Mouse (Mus musculus) MEL (cell line): ENCODE data around the gene Ube2h. TPM values are rescaled to one million over a fixed set of nuclear protein-coding genes. Genes with fewer than 3 reads are reported as not detected.

Experiments
- DNase-seq: peaks from one replicate; pipeline ENCODE4 v3.0.0; 2011; ENCODE audit warnings: low read depth, low spot score
- H3K27ac ChIP-seq: 2 replicates; pipeline ENCODE4 v1.5.1; 2012; ENCODE audit warnings: low read depth, mild to moderate bottlenecking, control low read depth, low read length, moderate library complexity; ENCODE audit not compliant: control insufficient read depth
- H3K27me3 ChIP-seq, 2 experiments: fragments of 150-350 bp in 1 of 2; sonication (generic) in 1 of 2; 2 replicates each; pipeline ENCODE4 v1.6.1; 2012; ENCODE audit warnings: low read length in 2 of 2, mild to moderate bottlenecking in 2 of 2, improper control_type of control experiment in 1 of 2, moderate library complexity in 1 of 2; ENCODE audit not compliant: insufficient read depth in 2 of 2, control insufficient read depth in 1 of 2
- H3K36me3 ChIP-seq, 2 experiments: 2 replicates each; pipeline ENCODE4 v1.6.1; 2012 to 2014; ENCODE audit warnings: low read length in 2 of 2, improper control_type of control experiment in 1 of 2, inconsistent platforms in 1 of 2, mild to moderate bottlenecking in 1 of 2; ENCODE audit not compliant: insufficient read depth in 2 of 2, control insufficient read depth in 1 of 2
- H3K4me1 ChIP-seq, 2 experiments: fragments of 150-350 bp in 1 of 2; sonication (generic) in 1 of 2; 2 replicates each; pipeline ENCODE4 v1.6.1; 2012; ENCODE audit warnings: low read length in 2 of 2, improper control_type of control experiment in 1 of 2, mild to moderate bottlenecking in 1 of 2; ENCODE audit not compliant: insufficient read depth in 2 of 2, control insufficient read depth in 1 of 2
- H3K4me3 ChIP-seq, 2 experiments: fragments of 150-350 bp in 1 of 2; sonication (generic) in 1 of 2; 2 replicates each; pipeline ENCODE4 v1.5.1; 2012; ENCODE audit warnings: low read depth in 2 of 2, low read length in 2 of 2, mild to moderate bottlenecking in 2 of 2, moderate library complexity in 2 of 2, control low read depth in 1 of 2, improper control_type of control experiment in 1 of 2; ENCODE audit not compliant: control insufficient read depth in 1 of 2, insufficient read depth in 1 of 2
- H3K79me2 ChIP-seq: 2 replicates; pipeline ENCODE4 v1.6.1; 2012; ENCODE audit warnings: mild to moderate bottlenecking, low read length, moderate library complexity; ENCODE audit not compliant: control insufficient read depth, poor library complexity, insufficient read depth
- H3K9ac ChIP-seq: 2 replicates; pipeline ENCODE4 v1.6.1; 2012; ENCODE audit warnings: low read depth, mild to moderate bottlenecking, control low read depth, low read length, moderate library complexity; ENCODE audit not compliant: control insufficient read depth, poor library complexity, severe bottlenecking
- H3K9me3 ChIP-seq: fragments of 150-350 bp; sonication (generic); replicated peaks from 2 replicates; pipeline ENCODE4 v1.6.1; 2012; ENCODE audit warnings: mild to moderate bottlenecking, low read length, improper control_type of control experiment, moderate library complexity; ENCODE audit not compliant: insufficient read depth
- E2F4 ChIP-seq: IDR thresholded peaks from 2 replicates; pipeline ENCODE4 v1.6.1; 2011; ENCODE audit warnings: low read depth, low read length, improper control_type of control experiment, borderline replicate concordance
- ELF1 ChIP-seq: IDR thresholded peaks from 2 replicates; pipeline ENCODE4 v1.6.1; 2014; ENCODE audit warnings: low read depth, mild to moderate bottlenecking, inconsistent platforms, low read length, improper control_type of control experiment, moderate library complexity
- EP300 ChIP-seq, 2 experiments: IDR thresholded peaks; 2 replicates each; pipeline ENCODE4 v1.6.1; 2011; ENCODE audit warnings: improper control_type of control experiment in 2 of 2, low read length in 2 of 2, low read depth in 1 of 2, mild to moderate bottlenecking in 1 of 2
- ETS1 ChIP-seq: IDR thresholded peaks from 2 replicates; pipeline ENCODE4 v1.6.1; 2012; ENCODE audit warnings: low read depth, mild to moderate bottlenecking, inconsistent platforms, low read length, improper control_type of control experiment, moderate library complexity
- GATA1 ChIP-seq: IDR thresholded peaks from 2 replicates; pipeline ENCODE4 v1.6.1; 2011; ENCODE audit warnings: low read depth, low read length, improper control_type of control experiment
- HCFC1 ChIP-seq: IDR thresholded peaks from 2 replicates; pipeline ENCODE4 v1.6.1; 2012; ENCODE audit warnings: low read depth, mild to moderate bottlenecking, inconsistent platforms, low read length, improper control_type of control experiment, moderate library complexity
- JUND ChIP-seq: IDR thresholded peaks from 2 replicates; pipeline ENCODE4 v1.6.1; 2011; ENCODE audit warnings: low read depth, mild to moderate bottlenecking, improper control_type of control experiment, low read length
- MAFK ChIP-seq: IDR thresholded peaks from 2 replicates; pipeline ENCODE4 v1.6.1; 2011; ENCODE audit warnings: low read depth, mild to moderate bottlenecking, low read length, improper control_type of control experiment, borderline replicate concordance
- MAX ChIP-seq: IDR thresholded peaks from 2 replicates; pipeline ENCODE4 v1.6.1; 2011; ENCODE audit warnings: low read length, improper control_type of control experiment
- MXI1 ChIP-seq: IDR thresholded peaks from 2 replicates; pipeline ENCODE4 v1.6.1; 2011; ENCODE audit warnings: mild to moderate bottlenecking, low read depth, low read length, improper control_type of control experiment
- MYB ChIP-seq: IDR thresholded peaks from 2 replicates; pipeline ENCODE4 v1.6.1; 2011; ENCODE audit warnings: mild to moderate bottlenecking, low read depth, low read length, improper control_type of control experiment
- NELFE ChIP-seq: IDR thresholded peaks from 2 replicates; pipeline ENCODE4 v1.6.1; 2011; ENCODE audit warnings: low read depth, low read length, improper control_type of control experiment
- POLR2A ChIP-seq, 2 experiments: IDR thresholded peaks; 2 replicates each; pipeline ENCODE4 v1.6.1; 2011 to 2012; ENCODE audit warnings: low read length in 2 of 2, mild to moderate bottlenecking in 2 of 2, control low read depth in 1 of 2, improper control_type of control experiment in 1 of 2, low read depth in 1 of 2, moderate library complexity in 1 of 2; ENCODE audit not compliant: control insufficient read depth in 1 of 2, insufficient read depth in 1 of 2, poor library complexity in 1 of 2
- POLR2AphosphoS5 ChIP-seq: IDR thresholded peaks from 2 replicates; pipeline ENCODE4 v1.6.1; 2012; ENCODE audit warnings: low read depth, borderline replicate concordance, mild to moderate bottlenecking, inconsistent platforms, low read length, moderate library complexity, mixed read lengths
- RCOR1 ChIP-seq: IDR thresholded peaks from 2 replicates; pipeline ENCODE4 v1.6.1; 2012; ENCODE audit warnings: low read depth, mild to moderate bottlenecking, inconsistent platforms, low read length, improper control_type of control experiment
- TAL1 ChIP-seq: IDR thresholded peaks from 2 replicates; pipeline ENCODE4 v1.6.1; 2012; ENCODE audit warnings: mild to moderate bottlenecking, inconsistent platforms, low read length, moderate library complexity, mixed read lengths
- TCF12 ChIP-seq: IDR thresholded peaks from 2 replicates; pipeline ENCODE4 v1.6.1; 2014; ENCODE audit warnings: low read depth, mild to moderate bottlenecking, inconsistent platforms, low read length, improper control_type of control experiment, moderate library complexity
- UBTF ChIP-seq: IDR thresholded peaks from 2 replicates; pipeline ENCODE4 v1.6.1; 2012; ENCODE audit warnings: low read depth, mild to moderate bottlenecking, inconsistent platforms, low read length, improper control_type of control experiment, moderate library complexity, borderline replicate concordance; ENCODE audit not compliant: insufficient read depth
- USF1 ChIP-seq: IDR thresholded peaks from 2 replicates; pipeline ENCODE4 v1.6.1; 2014; ENCODE audit warnings: low read depth, mild to moderate bottlenecking, inconsistent platforms, low read length, improper control_type of control experiment, moderate library complexity
- USF2 ChIP-seq, 2 experiments: IDR thresholded peaks; 2 replicates each; pipeline ENCODE4 v1.6.1; 2011 to 2012; ENCODE audit warnings: improper control_type of control experiment in 2 of 2, low read length in 2 of 2, borderline replicate concordance in 1 of 2, inconsistent platforms in 1 of 2, low read depth in 1 of 2, mild to moderate bottlenecking in 1 of 2; ENCODE audit not compliant: insufficient read depth in 1 of 2
- ZC3H11A ChIP-seq: IDR thresholded peaks from 2 replicates; pipeline ENCODE4 v1.6.1; 2012; ENCODE audit warnings: low read depth, mild to moderate bottlenecking, inconsistent platforms, low read length, improper control_type of control experiment
- ZKSCAN1 ChIP-seq: IDR thresholded peaks from 2 replicates; pipeline ENCODE4 v1.6.1; 2012; ENCODE audit warnings: low read depth, mild to moderate bottlenecking, inconsistent platforms, low read length, improper control_type of control experiment, moderate library complexity
- ZMIZ1 ChIP-seq: IDR thresholded peaks from 2 replicates; pipeline ENCODE4 v1.6.1; 2012; ENCODE audit warnings: low read depth, mild to moderate bottlenecking, inconsistent platforms, low read length, improper control_type of control experiment, moderate library complexity
- ZNF384 ChIP-seq: IDR thresholded peaks from 2 replicates; pipeline ENCODE4 v1.6.1; 2012; ENCODE audit warnings: low read depth, mild to moderate bottlenecking, inconsistent platforms, low read length, improper control_type of control experiment
- polyA plus RNA-seq, 2 experiments: library from polyadenylated mRNA; stranded (reverse) in 1 of 2; unstranded in 1 of 2; fragments of >175 nt in 1 of 2; fragments of >200 nt in 1 of 2; gene quantifications; 2 replicates each; pipeline versions ENCODE4 v1.2.1 to v1.2.4; 2012; ENCODE audit warnings: low replicate concordance in 2 of 2, low read depth in 1 of 2; ENCODE audit not compliant: insufficient read length in 2 of 2, insufficient read depth in 1 of 2, missing spikeins in 1 of 2
- total RNA-seq: library from RNA; depleted of rRNA; stranded (reverse); fragments of 300-350 nt; gene quantifications from 2 replicates; pipeline ENCODE4 v1.2.3, GENCODE M21; 2012

Ube2h gene
- total and polyA plus RNA-seq, 3 experiments: 4.2 to 7.4 TPM; not detected in 1

DNA sequence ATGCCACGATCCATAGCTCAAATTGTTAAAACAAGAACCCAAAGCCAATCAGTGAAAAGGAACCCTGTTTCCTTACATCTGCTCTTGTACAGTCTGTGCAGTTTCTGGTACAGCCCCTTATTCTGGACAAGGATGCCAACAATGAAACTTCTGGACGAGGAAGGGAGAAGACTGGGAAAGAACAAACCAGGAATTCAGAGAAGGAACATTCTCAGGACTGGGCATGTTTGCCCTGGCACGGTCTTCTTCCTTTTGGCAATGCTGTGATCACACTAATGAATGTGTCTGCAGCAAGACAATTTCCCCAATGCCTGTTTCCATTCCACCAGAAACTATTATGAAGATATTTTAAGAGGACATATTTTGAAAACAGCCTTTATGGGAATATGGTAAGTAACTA, 55.6 kb downstream of the Ube2h start:
- TF ChIP-seq ETS1 (no peak), POLR2A (IDR thresholded peaks at IDR 0.05; ENCODE audit: control insufficient read depth in 1 of 2, insufficient read depth in 1 of 2, low read depth in 1 of 2, low read length in 2 of 2, poor library complexity in 1 of 2) (no peak)
- TF ChIP-seq, all 39 proteins: peak for 0
- H3K9me3 ChIP-seq: no peaks in the 10 kb centered on the region
- no peaks in the 10 kb centered on the region for H3K27me3 ChIP-seq
- no peak for DNase-seq
- H3K4me3 ChIP-seq: no peak overlapping the region
- H3K36me3 ChIP-seq: peaks cover 0 to 6% of the 10 kb centered on the region in 2 experiments; a peak in 2 of 4 replicates
- H3K27ac ChIP-seq: no peak overlapping the region
- no peaks in the 10 kb centered on the region for H3K79me2 ChIP-seq
- peaks cover 2 to 8% of the 10 kb centered on the region in 2 experiments; a peak in 3 of 4 replicates for H3K4me1 ChIP-seq
- H3K9ac ChIP-seq: no peak overlapping the region

DNA sequence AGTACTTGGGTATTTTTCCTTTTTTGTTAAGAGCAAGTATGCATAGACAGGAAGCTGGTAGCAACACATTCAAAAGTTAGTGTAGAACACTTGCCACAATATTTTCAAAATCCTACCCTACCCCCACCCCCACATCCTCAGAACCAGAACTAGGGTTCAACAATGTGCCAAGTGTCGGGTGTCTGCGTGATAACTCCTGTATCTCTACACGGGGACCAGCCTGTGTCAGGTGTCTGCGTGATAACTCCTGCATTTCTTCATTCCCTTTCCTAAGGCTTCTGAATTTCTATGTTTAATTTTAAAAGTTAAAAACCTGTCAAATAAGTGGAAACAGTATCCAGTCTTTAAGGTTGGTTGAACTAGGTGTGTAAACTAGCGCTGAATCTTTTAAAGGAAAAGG, 58.4 kb downstream of the Ube2h start:
- H3K36me3 ChIP-seq: peaks cover 0 to 6% of the 10 kb centered on the region in 2 experiments; a peak in 2 of 4 replicates
- no peak overlapping the region for H3K27ac ChIP-seq
- DNase-seq: peak; percentile 36
- TF ChIP-seq MXI1: no peak
- TF ChIP-seq TAL1: no peak
- TF ChIP-seq TCF12: peak; percentile 81
- peak; percentile 31; the same call in 1 of the 2 replicates for TF ChIP-seq ETS1
- no peak for TF ChIP-seq ZMIZ1
- peak; percentile 14; the same call in 1 of the 2 replicates for TF ChIP-seq RCOR1
- TF ChIP-seq HCFC1: no peak
- no peak for TF ChIP-seq NELFE
- no peak for TF ChIP-seq USF2 (IDR thresholded peaks at IDR 0.05; ENCODE audit: borderline replicate concordance in 1 of 2, insufficient read depth in 1 of 2, low read depth in 1 of 2, low read length in 2 of 2)
- TF ChIP-seq POLR2AphosphoS5: no peak
- no peak for TF ChIP-seq POLR2A (IDR thresholded peaks at IDR 0.05; ENCODE audit: control insufficient read depth in 1 of 2, insufficient read depth in 1 of 2, low read depth in 1 of 2, low read length in 2 of 2, poor library complexity in 1 of 2)
- TF ChIP-seq USF1: no peak; the same call in 1 of the 2 replicates
- no peak for TF ChIP-seq ELF1
- TF ChIP-seq ZNF384: no peak
- no peak for TF ChIP-seq JUND
- TF ChIP-seq MAFK: no peak
- no peak for TF ChIP-seq E2F4
- no peak for TF ChIP-seq MAX
- no peak for TF ChIP-seq ZKSCAN1
- TF ChIP-seq MYB: no peak
- TF ChIP-seq EP300 (IDR thresholded peaks at IDR 0.05; ENCODE audit: low read depth in 1 of 2, low read length in 2 of 2): peak; percentile 74 to 78
- no peak for TF ChIP-seq UBTF
- peak; percentile 79 for TF ChIP-seq GATA1
- no peak for TF ChIP-seq ZC3H11A
- TF ChIP-seq, all 39 proteins: peak for 5
- H3K79me2 ChIP-seq: no peaks in the 10 kb centered on the region
- no peak overlapping the region for H3K9ac ChIP-seq
- H3K27me3 ChIP-seq: no peaks in the 10 kb centered on the region
- no peaks in the 10 kb centered on the region for H3K9me3 ChIP-seq
- H3K4me1 ChIP-seq: peaks cover 2 to 8% of the 10 kb centered on the region in 2 experiments; a peak in 3 of 4 replicates
- no peak overlapping the region for H3K4me3 ChIP-seq
